Mouse (Mus musculus) lung, embryonic 15.5 days (tissue): Measurements from ENCODE around the gene Fkbp6. TPM values are rescaled to one million over a fixed set of nuclear protein-coding genes. Genes with fewer than 3 reads are reported as not detected.

Experiments
- ATAC-seq: fragments of 200-750 bp; cut with Nextera tagmentation; 2 replicates; pipeline ENCODE4 v1.8.0; 2017; ENCODE audit warnings: moderate number of reproducible peaks, borderline replicate concordance; ENCODE audit not compliant: low FRiP score, low TSS enrichment; ENCODE audit errors: extremely low read depth
- H3K27ac ChIP-seq: fragments of 300-500 bp; sonication (generic); 2 replicates; pipeline ENCODE4 v1.5.1; 2015; ENCODE audit warnings: moderate library complexity, mild to moderate bottlenecking, inconsistent platforms
- H3K27me3 ChIP-seq: fragments of 300-500 bp; sonication (generic); 2 replicates; pipeline ENCODE4 v1.6.1; 2015; ENCODE audit warnings: inconsistent platforms
- H3K36me3 ChIP-seq: fragments of 300-500 bp; sonication (generic); 2 replicates; pipeline ENCODE4 v1.6.1; 2015; ENCODE audit warnings: inconsistent platforms
- H3K4me1 ChIP-seq: fragments of 300-500 bp; sonication (generic); 2 replicates; pipeline ENCODE4 v1.6.1; 2015; ENCODE audit warnings: inconsistent platforms
- H3K4me2 ChIP-seq: fragments of 300-500 bp; sonication (generic); 2 replicates; pipeline ENCODE4 v1.6.1; 2015; ENCODE audit warnings: inconsistent platforms, mild to moderate bottlenecking, moderate library complexity
- H3K4me3 ChIP-seq: fragments of 300-500 bp; sonication (generic); 2 replicates; pipeline ENCODE4 v1.5.1; 2015; ENCODE audit warnings: mild to moderate bottlenecking, inconsistent platforms
- H3K9ac ChIP-seq: fragments of 300-500 bp; sonication (generic); 2 replicates; pipeline ENCODE4 v1.6.1; 2015; ENCODE audit warnings: inconsistent platforms
- H3K9me3 ChIP-seq: fragments of 300-500 bp; sonication (generic); 2 replicates; pipeline ENCODE4 v1.6.1; 2016; ENCODE audit warnings: inconsistent platforms
- WGBS: fragments of 180-500 bp; shearing (Covaris S2); methylation state at CpG from one replicate; pipeline ENCODE4 v1.1.7; 2015; 5-methylcytosine and 5-hydroxymethylcytosine counted together
- polyA plus RNA-seq: library from polyadenylated mRNA; unstranded; fragments of >200 nt; fragmentation: Nextera tagmentation; extraction: Ambion mirVana; gene quantifications from 2 replicates; pipeline ENCODE4 v1.2.1, GENCODE M21; 2015

Gene Fkbp6
- polyA plus RNA-seq, 1 experiment from 2014 or later, result not detected

- Histone ChIP-seq H3K4me3 (no peak overlapping the region), H3K27ac (no peak overlapping the region), H3K4me2 (no peak overlapping the region), H3K36me3 (no peaks in the 10 kb centered on the region), H3K27me3 (no peaks in the 10 kb centered on the region), H3K4me1 (no peaks in the 10 kb centered on the region), H3K9me3 (no peaks in the 10 kb centered on the region), H3K9ac (no peak overlapping the region)
- 60% methylated on average over 4 of the region's 4 CpGs for WGBS
- no peak for ATAC-seq
Measured at GRCm38 (mm10) chr5:135347511-135348011, 2.3 kb downstream of the Fkbp6 start.

DNA sequence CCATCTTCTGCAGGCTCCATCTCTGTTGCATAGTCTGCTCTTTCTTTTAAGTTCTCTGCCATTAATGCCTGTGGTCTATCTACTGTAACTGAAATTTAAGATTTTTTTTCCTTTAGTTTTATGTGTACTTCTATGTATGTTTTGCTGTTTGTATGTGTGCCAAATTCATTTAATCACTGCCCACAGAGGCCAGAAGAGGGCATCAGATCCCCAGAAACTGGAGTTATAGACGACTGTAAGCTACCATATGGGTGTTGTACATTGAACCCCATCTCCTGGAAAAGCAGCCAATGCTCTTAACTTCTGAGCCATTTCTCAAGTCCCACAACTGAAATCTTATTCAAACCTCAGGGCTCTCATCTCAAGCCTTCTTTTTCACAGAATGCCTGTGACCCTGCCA lies 3.4 kb downstream of the Fkbp6 start:
- H3K4me2 ChIP-seq, result no peak overlapping the region
- 17% methylated on average over 1 of the region's 1 CpGs for WGBS
- H3K27me3 ChIP-seq, result no peaks in the 10 kb centered on the region
- H3K36me3 ChIP-seq, result no peaks in the 10 kb centered on the region
- H3K9ac ChIP-seq, result no peak overlapping the region
- no peaks in the 10 kb centered on the region for H3K4me1 ChIP-seq
- no peaks in the 10 kb centered on the region for H3K9me3 ChIP-seq
- ATAC-seq, result no peak
- H3K4me3 ChIP-seq, result no peak overlapping the region
- no peak overlapping the region for H3K27ac ChIP-seq

DNA sequence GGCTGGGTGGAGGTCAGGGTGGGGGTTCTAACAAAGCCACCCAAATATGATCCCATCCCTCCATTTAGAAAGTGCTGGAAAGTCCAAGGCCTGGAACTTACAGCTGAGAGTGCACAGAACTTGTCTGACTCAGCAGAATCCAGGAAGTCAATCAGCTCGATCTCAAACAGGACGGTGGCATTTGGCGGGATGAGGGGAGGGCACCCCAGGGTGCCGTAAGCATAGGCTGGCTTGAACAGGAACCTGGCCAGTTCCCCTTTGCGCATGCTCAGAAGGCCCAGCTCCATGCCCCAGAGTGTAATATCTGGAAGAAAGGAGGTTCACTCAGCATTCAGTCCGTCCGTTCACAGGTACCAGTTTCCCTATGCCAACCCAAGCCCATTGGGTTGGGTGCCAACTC lies 3.9 kb downstream of the Fkbp6 start:
- no peaks in the 10 kb centered on the region for H3K4me1 ChIP-seq
- WGBS, result 77% methylated on average over 7 of the region's 7 CpGs
- H3K4me3 ChIP-seq, result no peak overlapping the region
- no peak overlapping the region for H3K27ac ChIP-seq
- H3K4me2 ChIP-seq, result no peak overlapping the region
- ATAC-seq, result no peak
- no peak overlapping the region for H3K9ac ChIP-seq
- no peaks in the 10 kb centered on the region for H3K27me3 ChIP-seq
- no peaks in the 10 kb centered on the region for H3K36me3 ChIP-seq
- no peaks in the 10 kb centered on the region for H3K9me3 ChIP-seq

GRCm38 (mm10) chr5:135337575-135337974 lies 12.3 kb downstream of the Fkbp6 start:
- H3K36me3 ChIP-seq, result no peaks in the 10 kb centered on the region
- H3K4me1 ChIP-seq, result no peaks in the 10 kb centered on the region
- no peak overlapping the region for H3K9ac ChIP-seq
- no peaks in the 10 kb centered on the region for H3K9me3 ChIP-seq
- WGBS, result 26% methylated on average over 3 of the region's 3 CpGs
- no peak overlapping the region for H3K27ac ChIP-seq
- H3K4me3 ChIP-seq, result no peak overlapping the region
- no peaks in the 10 kb centered on the region for H3K27me3 ChIP-seq
- ATAC-seq, result no peak
- no peak overlapping the region for H3K4me2 ChIP-seq

DNA sequence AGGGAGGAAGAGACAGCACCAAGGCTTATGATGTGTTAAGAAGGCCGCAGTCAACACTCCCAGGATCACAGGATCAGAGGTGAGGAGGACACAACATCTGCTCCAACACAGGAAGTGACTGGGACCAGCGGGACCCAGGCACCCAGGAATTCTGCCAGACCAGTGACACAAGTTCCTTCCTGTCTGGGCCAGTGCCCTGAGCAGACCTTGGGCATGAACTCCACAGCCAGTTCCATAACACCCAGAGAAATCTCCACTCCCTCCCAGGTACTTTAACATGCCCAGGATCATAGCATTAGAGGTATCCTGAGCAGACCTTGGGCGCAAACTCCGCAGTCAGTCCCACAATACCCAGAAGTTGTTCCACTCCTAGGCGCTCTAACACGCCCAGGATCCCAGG lies 18.7 kb downstream of the Fkbp6 start:
- Histone ChIP-seq H3K4me1 (no peaks in the 10 kb centered on the region), H3K27ac (no peak overlapping the region), H3K27me3 (no peaks in the 10 kb centered on the region), H3K9me3 (no peaks in the 10 kb centered on the region), H3K9ac (no peak overlapping the region), H3K4me3 (no peak overlapping the region), H3K36me3 (no peaks in the 10 kb centered on the region), H3K4me2 (no peak overlapping the region)
- ATAC-seq, result no peak
- WGBS, result 81% methylated on average over 6 of the region's 6 CpGs

DNA sequence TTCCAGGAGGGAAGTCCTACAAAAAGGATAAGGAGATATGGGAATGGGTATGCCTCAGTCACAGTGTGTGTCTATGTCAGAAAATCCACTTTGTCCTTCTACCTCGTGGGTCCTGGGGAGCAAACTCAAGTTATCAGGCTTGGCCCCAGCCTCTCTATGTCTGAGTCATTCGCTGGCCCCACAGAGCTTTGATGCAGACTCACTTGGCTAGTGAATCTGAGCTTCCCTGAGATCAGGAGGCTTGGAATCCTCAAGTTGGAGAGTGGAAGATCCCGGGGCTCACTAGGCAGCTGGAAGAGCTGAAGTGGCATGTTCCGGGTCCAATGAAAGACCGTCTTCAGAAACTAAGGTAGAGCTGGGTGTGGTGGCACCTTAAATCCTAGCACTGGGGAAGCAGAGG lies 19.6 kb downstream of the Fkbp6 start:
- Histone ChIP-seq H3K9ac (no peak overlapping the region), H3K4me1 (no peaks in the 10 kb centered on the region), H3K27me3 (no peaks in the 10 kb centered on the region), H3K36me3 (no peaks in the 10 kb centered on the region), H3K9me3 (no peaks in the 10 kb centered on the region), H3K4me3 (no peak overlapping the region), H3K4me2 (no peak overlapping the region), H3K27ac (no peak overlapping the region)
- 82% methylated on average over 5 of the region's 5 CpGs for WGBS
- no peak for ATAC-seq

GRCm38 (mm10) chr5:135329471-135329870 lies 20.4 kb downstream of the Fkbp6 start:
- Histone ChIP-seq H3K4me3 (no peak overlapping the region), H3K27ac (no peak overlapping the region), H3K9ac (no peak overlapping the region), H3K36me3 (no peaks in the 10 kb centered on the region), H3K27me3 (no peaks in the 10 kb centered on the region), H3K4me1 (no peaks in the 10 kb centered on the region), H3K9me3 (no peaks in the 10 kb centered on the region), H3K4me2 (no peak overlapping the region)
- 80% methylated on average over 4 of the region's 4 CpGs for WGBS
- ATAC-seq, result no peak

DNA sequence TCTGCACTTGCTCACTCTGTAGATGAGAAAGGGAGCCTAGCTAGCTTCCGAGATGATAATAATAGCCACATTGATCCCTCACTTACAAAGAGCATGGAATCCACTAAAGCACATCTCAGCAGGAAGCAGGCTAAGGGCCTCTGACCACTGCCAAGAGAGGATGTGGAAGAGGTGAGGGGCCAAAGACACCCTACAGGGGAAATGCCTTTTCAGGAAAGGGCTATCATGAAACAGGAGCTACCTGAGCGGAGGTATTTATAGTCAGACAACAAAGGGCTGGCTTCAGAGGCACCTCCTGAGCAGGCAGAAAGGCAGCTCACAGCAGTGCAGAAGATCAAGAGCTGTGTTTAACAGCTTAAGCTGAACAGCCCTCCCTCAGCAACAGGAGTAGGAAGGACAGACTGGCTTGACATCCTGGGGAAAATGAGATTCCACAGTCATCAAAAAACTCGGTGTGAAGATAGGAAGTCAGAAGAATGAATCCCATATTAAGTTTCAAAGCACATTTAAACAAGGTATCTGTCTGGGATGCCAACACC lies 23.7 kb downstream of the Fkbp6 start:
- Histone ChIP-seq H3K9me3 (no peaks in the 10 kb centered on the region), H3K4me3 (no peak overlapping the region), H3K36me3 (no peaks in the 10 kb centered on the region), H3K4me2 (no peak overlapping the region), H3K27ac (no peak overlapping the region), H3K4me1 (no peaks in the 10 kb centered on the region), H3K27me3 (no peaks in the 10 kb centered on the region), H3K9ac (no peak overlapping the region)
- WGBS, result 26% methylated on average over 3 of the region's 3 CpGs
- ATAC-seq, result no peak

- Histone ChIP-seq H3K9ac (no peak overlapping the region), H3K27me3 (no peaks in the 10 kb centered on the region), H3K9me3 (no peaks in the 10 kb centered on the region), H3K4me2 (no peak overlapping the region), H3K4me1 (no peaks in the 10 kb centered on the region), H3K36me3 (no peaks in the 10 kb centered on the region), H3K4me3 (no peak overlapping the region), H3K27ac (no peak overlapping the region)
- WGBS, result 75% methylated on average over 1 of the region's 1 CpGs
- no peak for ATAC-seq
Measured at GRCm38 (mm10) chr5:135322197-135322596, 27.6 kb downstream of the Fkbp6 start.

DNA sequence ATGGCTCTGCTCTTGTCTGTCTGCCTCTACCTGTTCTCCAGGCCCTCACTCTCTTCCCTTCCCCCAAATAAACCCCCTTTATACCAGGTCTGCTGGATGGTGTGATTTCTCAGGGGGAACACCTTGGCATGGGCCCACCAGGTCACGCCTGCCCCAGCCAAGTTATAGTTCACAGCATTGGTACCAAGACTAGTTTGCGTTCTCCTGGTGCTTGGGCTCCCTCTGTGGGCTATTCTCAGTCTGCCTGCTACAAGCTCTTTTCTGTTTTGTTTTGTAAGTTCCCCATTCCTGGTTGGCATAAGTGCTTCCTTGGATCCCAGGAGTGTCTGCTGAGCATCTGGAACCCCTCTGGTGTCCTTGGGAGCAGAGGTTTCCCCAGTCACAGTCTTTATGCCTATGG lies 30.0 kb downstream of the Fkbp6 start:
- 63% methylated on average over 2 of the region's 2 CpGs for WGBS
- ATAC-seq, result no peak
- H3K4me2 ChIP-seq, result no peak overlapping the region
- no peak overlapping the region for H3K9ac ChIP-seq
- no peaks in the 10 kb centered on the region for H3K4me1 ChIP-seq
- H3K27ac ChIP-seq, result no peak overlapping the region
- no peaks in the 10 kb centered on the region for H3K36me3 ChIP-seq
- H3K4me3 ChIP-seq, result no peak overlapping the region
- H3K9me3 ChIP-seq, result no peaks in the 10 kb centered on the region
- H3K27me3 ChIP-seq, result no peaks in the 10 kb centered on the region

- H3K27me3 ChIP-seq, result no peaks in the 10 kb centered on the region
- no peaks in the 10 kb centered on the region for H3K4me1 ChIP-seq
- WGBS, result 74% methylated on average over 3 of the region's 3 CpGs
- H3K9me3 ChIP-seq, result no peaks in the 10 kb centered on the region
- no peaks in the 10 kb centered on the region for H3K36me3 ChIP-seq
- H3K9ac ChIP-seq, result no peak overlapping the region
- no peak overlapping the region for H3K4me2 ChIP-seq
- ATAC-seq, result no peak
- H3K4me3 ChIP-seq, result no peak overlapping the region
- H3K27ac ChIP-seq, result no peak overlapping the region
Measured at GRCm38 (mm10) chr5:135316177-135316576, 33.7 kb downstream of the Fkbp6 start.

DNA sequence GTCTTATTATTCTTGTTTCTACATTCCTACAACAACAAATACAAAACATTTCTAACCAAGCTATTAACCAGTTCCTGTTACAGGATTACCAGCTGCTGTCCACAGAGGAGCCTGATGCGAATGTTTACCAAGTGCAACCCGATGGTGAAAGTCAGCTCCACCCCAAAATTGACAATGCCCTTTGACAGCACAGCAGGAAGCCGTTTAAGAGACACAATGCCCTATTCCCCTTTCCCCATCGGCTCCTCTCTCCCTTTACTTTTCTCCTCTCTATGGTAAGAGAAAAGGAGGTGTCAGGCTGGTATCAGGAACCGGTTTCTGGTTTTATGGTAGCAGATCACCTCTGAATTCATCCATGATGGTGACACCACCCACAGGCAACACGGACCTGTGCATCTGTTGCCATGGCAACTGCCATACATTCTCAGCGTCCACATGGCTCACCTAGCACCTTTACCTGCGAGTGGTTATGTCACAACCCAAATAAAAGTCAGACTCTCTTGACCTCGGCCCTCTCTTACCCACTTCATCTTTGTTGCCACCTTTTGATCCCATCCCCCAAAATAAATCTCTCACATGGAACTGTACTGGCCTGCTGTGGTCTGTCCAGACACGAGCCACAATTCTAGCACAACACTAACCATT lies 43.4 kb downstream of the Fkbp6 start:
- no peaks in the 10 kb centered on the region for H3K4me1 ChIP-seq
- H3K9me3 ChIP-seq, result no peaks in the 10 kb centered on the region
- no peak for ATAC-seq
- H3K36me3 ChIP-seq, result no peaks in the 10 kb centered on the region
- no peak overlapping the region for H3K27ac ChIP-seq
- no peaks in the 10 kb centered on the region for H3K27me3 ChIP-seq
- H3K4me3 ChIP-seq, result no peak overlapping the region
- no peak overlapping the region for H3K9ac ChIP-seq
- H3K4me2 ChIP-seq, result no peak overlapping the region
- 26% methylated on average over 10 of the region's 10 CpGs for WGBS

DNA sequence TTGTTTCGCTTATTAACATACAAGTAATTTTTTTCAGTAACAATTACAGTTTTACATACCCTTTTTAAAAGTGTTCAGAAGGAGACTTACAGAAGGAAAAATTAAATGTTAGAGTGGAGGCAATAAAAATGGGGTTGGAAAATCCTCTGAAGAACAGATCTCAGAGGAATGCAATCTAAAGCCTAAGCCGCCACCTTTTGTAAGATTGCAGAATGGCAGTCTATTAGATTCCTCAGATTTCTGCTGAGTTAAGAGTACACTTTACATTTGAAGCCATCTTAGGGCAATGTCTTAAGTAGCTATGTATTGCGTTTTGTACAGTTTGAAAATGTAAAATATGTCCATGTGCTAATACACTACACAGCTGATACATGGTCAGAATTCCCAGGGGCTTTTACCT lies 47.4 kb downstream of the Fkbp6 start:
- Histone ChIP-seq H3K4me2 (no peak overlapping the region), H3K36me3 (no peaks in the 10 kb centered on the region), H3K27me3 (no peaks in the 10 kb centered on the region), H3K9ac (no peak overlapping the region), H3K9me3 (no peaks in the 10 kb centered on the region), H3K4me1 (no peaks in the 10 kb centered on the region), H3K27ac (no peak overlapping the region), H3K4me3 (no peak overlapping the region)
- no peak for ATAC-seq
- WGBS, result 70% methylated on average over 3 of the region's 3 CpGs
